Mouse (Mus musculus): ENCODE data around the gene Map3k12.

Map3k12 gene

DNA sequence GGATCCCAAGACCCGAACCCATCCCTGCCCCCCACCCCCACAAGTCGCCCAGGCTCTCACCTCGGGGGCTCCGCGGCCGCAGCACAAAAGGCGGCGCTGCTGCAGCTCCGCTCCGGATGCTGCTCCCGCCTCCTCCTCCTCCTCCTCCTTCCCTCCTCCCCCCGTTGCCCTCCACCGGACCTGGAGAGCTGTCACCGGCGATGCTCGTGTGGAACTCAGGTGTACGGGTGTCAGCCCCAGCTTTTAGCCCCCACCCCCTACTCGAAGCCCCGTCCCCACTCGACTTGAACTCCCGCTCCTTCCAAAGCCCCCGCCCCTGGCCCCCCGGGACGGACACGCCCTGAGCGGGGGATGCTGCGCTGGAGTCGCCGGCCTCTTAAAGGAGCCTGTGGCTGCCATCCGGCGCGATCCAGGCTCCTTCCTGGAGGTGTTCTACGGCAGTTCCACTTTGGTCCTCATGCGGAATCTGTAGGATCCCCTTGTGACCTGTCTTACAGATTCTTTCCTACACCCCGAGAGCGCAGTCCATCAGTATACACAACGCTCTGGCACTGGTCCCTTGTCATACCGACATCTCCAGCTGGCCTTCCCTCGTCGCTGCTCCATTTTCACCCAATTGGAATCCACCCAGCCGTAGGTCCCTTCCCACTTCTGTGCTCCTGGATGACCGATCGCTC is at the start of gene Map3k12:
Gene Map3k12, minus strand, starts transcription at position 337 of the 677 bp plus-strand sequence.
- peak; percentile 84 to 94 for DNase-seq (ENCODE audit: inconsistent age in 2 of 2, low spot score in 1 of 2)

DNA sequence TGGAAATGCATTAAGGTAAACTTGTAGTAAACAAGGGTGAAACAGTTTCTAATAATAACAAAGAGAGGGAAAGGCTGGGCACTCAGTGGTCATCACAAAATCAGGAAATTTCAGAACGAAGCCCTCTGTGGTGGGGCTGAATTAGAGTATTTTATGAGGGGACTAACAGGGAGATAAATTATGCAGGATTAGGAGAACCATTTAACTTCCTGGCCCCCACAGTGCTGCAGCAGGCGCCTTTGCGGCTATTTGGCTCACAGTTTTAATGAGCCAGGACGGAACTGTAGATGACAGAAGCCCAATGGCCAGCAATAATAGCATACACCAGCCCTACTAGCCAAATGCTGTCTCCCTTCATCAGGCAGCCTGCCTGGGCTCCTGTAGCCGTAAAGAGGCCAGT is 46.8 kb upstream of the Map3k12 start:
- no peak for DNase-seq (ENCODE audit: inconsistent age in 2 of 2, low spot score in 1 of 2)

DNA sequence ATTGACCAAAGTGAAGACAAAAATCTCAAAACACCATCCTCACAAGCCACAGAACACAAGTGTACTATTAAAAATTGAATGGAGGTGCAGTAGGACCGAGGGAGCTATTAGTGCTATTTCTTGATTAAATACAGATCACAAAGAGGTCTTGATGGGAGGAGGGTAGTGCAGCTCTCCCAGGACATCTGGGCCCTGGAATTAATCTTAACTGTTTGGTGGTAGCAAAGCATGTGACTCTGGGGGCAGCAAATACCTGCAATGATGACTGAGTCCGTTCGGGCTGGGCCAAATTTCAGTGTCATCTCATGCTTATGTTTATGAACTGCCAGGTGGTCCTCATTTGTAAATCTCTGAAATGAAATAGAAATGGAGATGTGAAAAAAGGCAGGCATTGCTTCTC is 46.2 kb upstream of the Map3k12 start:
- DNase-seq (ENCODE audit: inconsistent age in 2 of 2, low spot score in 1 of 2) = no peak

DNA sequence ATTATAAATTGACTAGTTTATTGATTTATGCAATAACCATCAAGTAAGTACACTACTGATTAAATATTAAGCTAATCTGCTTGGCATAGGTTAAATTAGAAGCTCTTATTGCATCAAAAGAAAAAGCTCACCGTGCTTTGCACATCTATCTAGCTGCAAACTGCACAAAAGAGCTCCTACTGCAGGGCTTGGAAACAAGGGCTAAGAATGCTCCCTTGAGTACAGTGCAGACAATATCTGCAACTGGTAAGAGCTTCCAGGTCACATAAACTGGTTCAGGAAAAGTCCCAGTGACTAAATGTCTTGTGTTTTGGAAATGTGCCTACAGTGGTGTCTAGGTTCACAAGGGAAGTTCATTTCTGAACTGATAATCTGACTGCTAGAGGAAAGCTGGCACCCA is 45.6 kb upstream of the Map3k12 start:
- no peak for DNase-seq (ENCODE audit: inconsistent age in 2 of 2, low spot score in 1 of 2)

DNA sequence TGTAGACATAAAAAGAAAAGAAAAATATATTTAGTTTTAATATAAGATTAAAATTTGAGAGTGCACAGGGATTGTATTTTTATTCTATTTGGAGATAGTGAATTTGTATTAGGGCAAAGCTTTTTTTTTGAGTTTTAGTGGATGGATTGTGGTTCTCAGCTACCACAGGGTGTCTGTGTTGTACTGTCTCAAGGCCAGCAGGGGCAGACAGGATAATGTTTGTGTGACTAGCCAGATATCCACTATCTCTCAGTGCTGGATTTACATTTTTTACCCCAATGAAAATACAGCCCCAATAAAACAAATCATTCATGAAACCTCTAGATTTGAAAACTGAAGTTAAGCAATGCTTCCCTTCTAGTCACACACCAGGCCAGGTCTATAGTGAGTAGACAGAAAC is 40.7 kb upstream of the Map3k12 start:
- no peak for DNase-seq (ENCODE audit: inconsistent age in 2 of 2, low spot score in 1 of 2)

DNA sequence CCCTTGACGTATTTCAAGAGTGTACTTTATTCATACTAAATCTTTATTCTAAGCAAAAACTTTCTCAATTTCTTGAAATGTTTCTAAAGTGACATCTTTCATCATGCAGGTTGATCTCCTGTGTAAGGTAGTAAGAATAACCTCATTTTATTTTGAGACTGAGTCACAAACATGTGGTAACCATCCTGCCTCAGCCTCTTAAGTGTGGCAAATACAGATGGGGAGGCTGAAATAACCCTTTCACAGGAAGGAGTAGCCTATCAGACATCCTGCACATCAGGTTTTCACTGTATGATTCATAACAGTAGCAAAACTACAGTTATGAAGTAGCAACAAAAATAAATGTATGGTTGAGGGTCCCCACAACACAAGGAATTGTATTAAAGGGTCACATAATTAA is 38.7 kb upstream of the Map3k12 start:
- no peak for DNase-seq (ENCODE audit: inconsistent age in 2 of 2, low spot score in 1 of 2)

DNA sequence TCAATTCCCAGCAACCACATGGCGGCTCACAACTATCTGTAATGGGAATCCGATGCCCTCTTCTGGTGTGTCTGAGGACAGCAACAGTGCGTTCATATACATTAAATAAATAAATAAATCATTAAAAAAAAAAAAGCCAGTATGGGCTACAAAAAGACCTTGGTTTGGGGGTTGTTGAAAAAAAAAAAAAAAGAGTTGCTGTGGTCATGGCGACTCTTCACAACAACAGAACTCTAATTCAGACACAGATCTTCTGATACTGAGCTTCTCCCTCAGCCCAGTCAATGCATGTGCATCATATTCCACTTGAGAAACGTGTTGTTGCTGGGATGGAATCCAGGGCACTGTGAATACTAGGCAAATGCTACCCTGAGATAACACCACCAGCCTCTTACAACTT is 35.7 kb upstream of the Map3k12 start:
- no peak for DNase-seq (ENCODE audit: inconsistent age in 2 of 2, low spot score in 1 of 2)

DNA sequence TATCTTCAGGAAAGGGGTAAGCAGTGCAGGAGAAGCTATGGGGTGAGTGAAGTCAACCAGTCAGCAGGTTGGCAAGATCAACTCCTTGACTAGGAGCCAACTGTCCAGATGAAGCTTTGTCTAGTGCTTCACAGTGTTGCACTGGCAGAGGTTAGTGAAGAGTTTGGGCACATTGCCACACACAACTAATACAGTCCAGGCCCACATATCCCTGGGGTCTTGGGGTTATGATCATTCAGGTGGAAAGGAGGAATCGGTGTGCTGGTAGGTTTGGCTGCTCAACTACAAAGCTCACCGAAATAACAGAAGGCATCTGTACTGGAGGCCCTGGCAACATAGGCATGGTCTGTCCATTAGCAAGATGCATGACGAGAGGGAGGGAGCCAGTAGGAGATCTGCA is 30.6 kb upstream of the Map3k12 start:
- DNase-seq (ENCODE audit: inconsistent age in 2 of 2, low spot score in 1 of 2) = peak in 1 of 2 experiments; percentile 51

DNA sequence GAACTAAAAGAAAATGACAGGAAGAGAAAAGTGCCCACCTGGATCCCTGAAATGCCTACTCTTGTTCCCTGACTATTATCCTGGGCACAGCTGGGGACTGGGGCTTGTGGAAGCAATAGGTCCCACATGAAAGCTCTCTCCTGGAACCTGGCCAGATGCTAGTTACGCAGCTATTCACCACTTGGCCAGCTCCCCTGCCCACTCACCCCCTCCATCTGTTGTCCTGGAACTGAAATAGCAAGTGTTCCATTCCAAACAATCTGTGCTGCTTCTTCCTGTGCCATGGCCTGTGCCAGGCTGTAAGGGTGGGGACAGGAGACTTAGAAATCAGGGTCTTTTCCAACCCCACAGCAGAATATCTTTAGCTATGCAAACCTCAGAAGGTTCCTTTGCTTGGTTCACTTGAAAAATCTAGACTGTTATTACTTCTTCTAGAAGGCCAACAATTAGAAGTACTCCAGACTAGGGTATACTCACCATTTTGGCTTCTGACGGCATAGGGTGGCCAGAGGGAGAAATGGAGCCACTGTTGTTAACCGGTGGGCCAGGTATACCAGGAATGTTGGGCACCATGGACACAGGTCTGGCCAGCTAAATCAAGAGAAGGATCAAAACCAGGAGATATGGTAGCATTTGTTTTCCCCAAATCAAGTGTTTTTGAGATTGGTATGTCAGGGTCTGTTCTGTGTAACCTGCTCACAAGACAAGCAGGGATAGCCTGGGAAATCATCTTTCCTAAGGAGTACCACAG is 30.0 kb upstream of the Map3k12 start:
- DNase-seq (ENCODE audit: inconsistent age in 2 of 2, low spot score in 1 of 2) = peak; percentile 61 to 75

DNA sequence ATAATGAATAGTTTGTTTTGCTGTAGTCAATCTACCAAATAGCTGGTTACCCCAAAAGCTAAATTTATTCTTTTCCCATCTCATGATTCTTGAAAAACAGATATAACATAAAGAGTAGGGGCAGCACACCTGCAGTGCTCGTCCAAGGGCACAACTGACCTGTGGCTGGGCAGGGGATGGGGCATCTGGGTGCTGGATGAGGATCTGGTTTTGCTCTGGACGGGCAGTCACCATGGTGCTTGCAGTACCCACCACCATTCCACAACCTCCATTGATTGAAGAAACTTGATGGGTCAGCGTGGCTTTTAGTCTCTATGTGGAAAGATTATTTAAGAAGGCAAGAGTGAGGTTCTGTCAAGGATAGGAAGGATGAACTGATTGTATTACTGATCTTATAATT is 29.4 kb upstream of the Map3k12 start:
- DNase-seq (ENCODE audit: inconsistent age in 2 of 2, low spot score in 1 of 2) = no peak

DNA sequence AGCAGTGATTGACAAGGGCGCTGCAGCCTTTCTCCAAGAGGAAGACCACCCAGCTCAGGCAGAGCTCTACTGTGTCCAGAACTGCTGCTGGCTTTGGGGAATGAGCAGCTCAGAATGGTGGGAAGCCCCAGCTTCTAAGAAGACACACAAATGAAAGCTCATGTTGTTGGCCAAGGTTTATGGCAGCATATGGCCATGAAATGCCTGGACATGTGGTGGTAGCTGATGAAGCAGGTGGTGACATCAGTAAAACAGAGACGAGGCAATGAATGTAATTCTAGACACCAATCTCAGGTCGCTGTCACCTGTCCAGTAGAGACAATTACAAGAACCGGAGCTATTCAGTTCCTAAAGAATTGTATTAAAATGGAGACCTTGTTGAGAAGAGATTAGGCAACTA is 27.9 kb upstream of the Map3k12 start:
- no peak for DNase-seq (ENCODE audit: inconsistent age in 2 of 2, low spot score in 1 of 2)

DNA sequence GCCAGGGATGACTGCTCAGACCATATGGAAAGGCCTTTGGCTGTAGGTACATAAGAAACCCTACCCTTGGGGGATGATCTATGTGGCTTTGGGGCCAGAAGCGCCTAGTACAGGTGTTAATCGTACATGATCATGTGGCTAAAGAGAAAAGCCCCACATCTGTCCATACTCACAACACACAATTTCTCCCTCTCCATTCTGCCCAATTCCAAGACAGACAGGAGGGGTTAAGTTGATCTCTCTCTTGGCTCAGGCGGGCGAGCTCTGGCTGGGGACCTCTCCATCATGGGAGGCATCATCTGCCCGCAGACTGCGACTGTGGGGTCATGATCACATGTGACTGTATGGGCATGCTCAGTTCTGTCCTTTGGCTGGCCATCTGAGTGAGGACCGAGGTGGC is 17.1 kb upstream of the Map3k12 start:
- DNase-seq (ENCODE audit: inconsistent age in 2 of 2, low spot score in 1 of 2) = no peak

DNA sequence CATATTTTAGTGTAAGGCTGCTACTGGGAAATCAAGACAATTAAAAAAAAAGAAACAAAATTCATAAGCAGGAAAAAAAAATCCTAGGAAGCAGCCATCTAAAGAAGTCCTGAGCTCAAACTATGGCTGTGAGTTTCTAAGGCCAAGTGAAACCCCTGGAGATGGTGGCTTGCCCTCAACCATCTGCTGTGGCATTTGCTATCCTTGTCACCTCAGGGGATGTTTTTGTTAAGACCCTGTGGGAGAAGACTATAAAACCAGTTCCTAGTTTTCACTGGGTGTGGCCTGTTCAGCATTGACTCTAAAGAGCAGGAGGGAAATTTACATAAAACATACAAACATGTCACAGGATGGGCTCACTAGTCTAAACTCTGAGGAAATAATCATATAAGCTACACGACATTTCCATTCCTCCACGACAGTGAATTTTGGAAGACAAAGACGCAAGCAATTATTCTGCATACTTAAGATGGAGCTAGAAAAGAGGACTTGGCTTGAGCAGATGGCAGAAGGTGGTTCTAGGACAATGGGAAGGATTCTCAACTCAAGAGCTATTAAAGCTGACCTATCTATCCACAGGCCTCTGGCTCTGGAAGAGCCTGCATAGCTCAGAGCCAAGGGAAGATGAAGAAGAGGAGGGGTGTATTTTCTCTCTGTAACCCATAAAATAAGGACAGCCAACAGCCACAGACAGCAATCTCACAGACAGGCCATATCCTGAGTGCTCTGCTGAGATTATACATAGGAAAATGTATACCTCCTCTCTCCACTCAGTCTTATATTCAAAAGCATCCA is 15.4 kb upstream of the Map3k12 start:
- DNase-seq (ENCODE audit: inconsistent age in 2 of 2, low spot score in 1 of 2) = no peak

DNA sequence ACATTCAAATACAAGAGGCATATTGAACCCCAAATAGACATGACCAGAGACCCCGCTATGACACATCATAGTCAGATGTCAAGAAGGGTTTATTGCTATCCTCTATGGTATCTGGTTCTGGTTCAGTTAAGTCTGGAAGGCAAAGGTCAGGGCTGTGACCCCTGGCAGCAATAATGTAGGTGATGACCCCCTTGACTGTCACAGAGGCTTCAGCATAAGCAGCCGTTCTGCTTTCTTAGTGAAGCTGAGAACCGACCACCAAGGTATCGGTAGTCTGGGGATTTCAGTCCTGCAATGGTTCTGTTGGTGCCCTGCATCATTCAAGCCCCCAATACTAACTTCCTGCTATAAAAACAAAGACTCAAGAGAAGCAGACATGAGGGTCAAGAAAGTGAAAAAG is 14.7 kb upstream of the Map3k12 start:
- no peak for DNase-seq (ENCODE audit: inconsistent age in 2 of 2, low spot score in 1 of 2)

DNA sequence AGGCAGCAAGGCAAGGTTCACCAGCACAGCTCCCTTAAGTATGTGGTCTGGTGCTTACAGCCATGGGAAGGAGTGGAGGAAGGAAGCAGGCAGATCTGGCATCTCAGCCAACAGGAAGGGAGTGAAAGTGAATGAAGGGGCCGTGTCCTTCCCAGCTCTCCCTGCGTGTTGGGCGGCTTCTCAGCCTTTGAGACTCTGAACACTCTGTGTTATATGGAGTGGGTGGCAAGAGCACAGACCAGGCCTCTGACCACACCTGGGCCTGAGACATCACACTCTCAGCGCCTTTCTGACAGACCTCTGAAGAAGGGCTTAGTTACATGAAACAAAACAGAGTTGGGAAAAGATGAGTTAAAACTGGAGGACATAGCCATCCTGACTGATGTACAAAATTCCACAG is 13.7 kb upstream of the Map3k12 start:
- no peak for DNase-seq (ENCODE audit: inconsistent age in 2 of 2, low spot score in 1 of 2)

DNA sequence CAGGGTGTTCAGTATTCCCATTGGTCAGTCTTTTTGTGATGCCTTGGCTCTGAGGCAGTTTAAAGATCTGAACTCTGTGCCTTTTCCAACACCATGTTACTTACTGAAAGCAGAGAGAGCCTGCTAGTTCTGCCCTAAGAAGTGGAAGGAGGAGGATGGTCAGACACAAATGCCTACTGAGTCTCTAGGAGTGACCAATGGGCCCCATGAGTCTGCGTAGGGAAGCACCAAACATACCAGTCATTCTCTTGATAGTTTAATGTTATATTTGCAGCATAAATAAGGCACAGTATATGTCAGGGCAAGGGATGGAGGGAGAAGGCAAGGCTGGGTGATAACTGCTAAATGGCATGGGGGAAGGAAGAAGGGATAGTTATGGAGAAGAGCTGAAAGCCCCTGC is 11.5 kb upstream of the Map3k12 start:
- peak in 1 of 2 experiments; percentile 18 for DNase-seq (ENCODE audit: inconsistent age in 2 of 2, low spot score in 1 of 2)

DNA sequence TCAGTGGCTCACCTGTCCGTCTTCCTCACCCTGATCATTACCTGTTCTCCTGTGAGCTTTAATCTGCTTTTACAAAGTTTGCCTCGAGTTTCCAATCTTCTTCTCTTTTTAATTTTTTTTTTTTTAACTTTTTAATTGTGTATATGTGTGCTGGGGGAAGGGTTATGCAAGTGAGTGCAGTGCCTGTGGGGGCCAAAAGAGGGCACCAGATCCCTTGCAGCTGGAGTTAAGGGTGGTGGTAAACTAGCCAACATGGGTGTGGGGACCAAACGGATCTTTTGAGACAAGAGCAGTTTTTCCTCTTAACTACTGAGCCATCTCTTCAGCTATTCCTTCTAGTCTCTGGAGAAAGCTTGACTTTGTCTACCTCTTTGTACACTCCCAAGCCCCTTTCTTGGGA is 11.1 kb upstream of the Map3k12 start:
- peak in 1 of 2 experiments; percentile 42 for DNase-seq (ENCODE audit: inconsistent age in 2 of 2, low spot score in 1 of 2)

DNA sequence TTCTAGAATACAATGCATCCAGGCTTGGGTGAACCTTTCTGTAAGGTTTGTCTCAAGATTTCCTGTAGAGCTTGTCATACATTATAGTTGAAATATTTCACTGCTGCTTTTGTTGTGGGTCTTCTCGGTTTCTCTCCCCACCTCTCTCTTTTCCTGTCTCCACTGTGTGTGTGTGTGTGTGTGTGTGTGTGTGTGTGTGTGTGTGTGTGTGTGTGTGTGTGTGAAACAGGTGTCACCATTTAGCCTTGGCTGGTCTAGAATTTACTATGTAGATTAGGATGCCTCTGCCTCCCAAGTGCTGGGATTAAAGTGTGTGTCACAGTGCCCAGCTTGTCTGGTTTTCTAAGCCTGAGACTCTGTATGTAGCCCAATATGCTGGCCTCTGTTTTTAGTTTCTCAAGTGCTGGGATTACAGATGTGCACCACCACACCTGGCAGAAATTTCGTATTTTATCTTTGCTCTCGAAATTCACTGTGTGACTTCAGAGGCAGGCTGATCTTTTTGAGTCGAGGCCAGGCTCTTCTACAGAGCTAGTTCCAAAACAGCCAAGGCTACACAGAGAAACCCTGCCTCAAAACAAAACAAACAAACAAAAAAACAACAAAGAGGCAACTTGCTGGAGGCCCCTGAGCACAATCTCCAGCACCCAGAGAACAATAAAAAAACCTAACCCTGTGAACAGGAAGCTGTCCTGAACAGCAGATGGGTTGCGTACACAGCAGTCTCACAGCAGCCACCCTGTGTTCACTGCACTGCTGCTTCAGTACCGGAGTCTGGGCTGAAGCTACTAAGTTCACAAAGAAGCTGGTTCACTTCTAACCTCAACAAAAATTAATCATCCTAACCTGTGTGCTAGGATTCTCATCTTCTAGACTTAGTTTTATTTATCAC is 9.5 kb upstream of the Map3k12 start:
- no peak for DNase-seq (ENCODE audit: inconsistent age in 2 of 2, low spot score in 1 of 2)

DNA sequence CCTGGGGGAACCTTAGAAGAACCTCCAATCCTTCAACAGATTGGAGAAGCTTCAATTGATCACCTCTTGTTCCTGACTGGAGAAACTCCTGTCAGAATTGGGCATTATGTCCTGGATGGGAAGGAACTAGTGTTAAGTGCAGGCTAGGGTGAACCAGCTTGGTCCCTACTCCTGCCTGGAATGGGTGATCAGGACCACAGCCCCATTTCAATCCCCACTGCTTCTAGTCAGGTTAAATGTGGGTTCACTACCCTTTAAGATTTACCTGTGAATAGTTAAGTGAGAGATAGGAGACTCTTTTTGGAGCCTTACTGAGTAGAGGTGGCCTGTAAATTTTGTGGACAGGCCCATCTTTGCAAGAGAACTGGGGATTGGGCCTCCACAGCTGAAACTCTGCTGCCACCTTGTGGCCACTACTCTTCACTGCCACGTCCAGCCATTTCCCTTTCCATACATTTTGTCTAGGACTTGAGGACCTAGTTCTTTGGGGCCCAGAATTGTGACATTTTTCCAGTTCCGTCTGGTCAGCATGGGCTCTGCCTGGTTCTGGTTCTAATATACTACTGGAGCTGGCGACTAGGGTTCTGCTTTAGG is 8.1 kb upstream of the Map3k12 start, which contains the start of gene Npff:
Gene Npff, minus strand, starts transcription at position 51 of the 594 bp plus-strand sequence.
- peak; percentile 72 to 92 for DNase-seq (ENCODE audit: inconsistent age in 2 of 2, low spot score in 1 of 2)

DNA sequence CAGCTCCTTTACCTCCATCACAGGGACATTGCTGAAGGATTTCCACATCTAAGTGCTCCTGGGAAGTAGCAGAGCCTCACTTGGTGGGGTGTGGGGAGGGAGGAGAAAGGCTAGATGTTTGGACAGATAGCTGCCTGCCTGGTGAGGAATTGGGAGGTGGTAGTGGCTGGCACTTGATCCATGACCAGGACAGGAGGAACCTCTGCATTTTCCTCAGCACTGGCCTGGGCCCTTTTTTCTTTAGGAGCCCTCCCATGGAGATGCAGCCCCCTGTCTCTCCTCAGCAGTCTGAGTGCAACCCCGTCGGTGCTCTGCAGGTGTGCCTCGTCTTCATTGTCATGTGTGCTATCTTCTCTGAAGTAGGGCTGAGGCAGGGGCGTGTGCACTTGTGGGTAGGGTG is 4.6 kb upstream of the Map3k12 start:
- DNase-seq (ENCODE audit: inconsistent age in 2 of 2, low spot score in 1 of 2) = peak in 1 of 2 experiments; percentile 30
